Mouse (Mus musculus): ENCODE results near the gene Fut2.

The Fut2 gene

DNA sequence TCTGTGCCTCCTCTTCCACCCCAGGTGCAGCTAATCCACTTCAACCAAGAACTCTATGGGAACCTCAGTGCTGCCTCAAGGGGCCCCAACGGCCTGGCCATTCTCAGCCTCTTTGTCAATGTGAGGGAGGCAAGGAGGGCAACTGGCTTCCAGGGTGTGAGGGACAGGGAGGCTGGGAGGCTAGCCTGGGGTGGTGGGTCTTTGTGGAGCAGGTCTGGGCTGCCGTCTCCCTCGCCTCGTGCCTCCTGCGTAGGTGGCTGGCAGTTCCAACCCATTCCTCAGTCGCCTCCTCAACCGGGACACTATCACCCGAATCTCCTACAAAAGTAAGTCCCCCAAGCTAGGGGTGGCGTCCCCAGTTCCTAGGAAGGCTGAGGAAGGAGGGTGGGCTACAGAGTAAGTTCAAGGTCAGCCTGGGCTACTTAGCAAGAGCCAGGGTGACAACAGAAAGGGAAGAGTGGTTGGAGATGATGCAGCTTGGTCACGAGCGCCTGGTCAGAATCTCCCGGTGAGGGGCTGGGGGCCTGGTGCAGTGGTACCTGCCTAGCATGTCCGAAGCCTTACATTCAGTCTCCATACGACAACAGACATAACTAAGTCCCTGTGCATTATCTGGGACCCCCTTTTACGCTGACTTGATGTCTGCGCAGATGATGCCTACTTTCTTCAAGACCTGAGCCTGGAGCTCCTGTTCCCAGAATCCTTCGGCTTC lies 36.8 kb upstream of the Fut2 start:
- DNase-seq (ENCODE audit: low read depth, low spot score), result no peak

DNA sequence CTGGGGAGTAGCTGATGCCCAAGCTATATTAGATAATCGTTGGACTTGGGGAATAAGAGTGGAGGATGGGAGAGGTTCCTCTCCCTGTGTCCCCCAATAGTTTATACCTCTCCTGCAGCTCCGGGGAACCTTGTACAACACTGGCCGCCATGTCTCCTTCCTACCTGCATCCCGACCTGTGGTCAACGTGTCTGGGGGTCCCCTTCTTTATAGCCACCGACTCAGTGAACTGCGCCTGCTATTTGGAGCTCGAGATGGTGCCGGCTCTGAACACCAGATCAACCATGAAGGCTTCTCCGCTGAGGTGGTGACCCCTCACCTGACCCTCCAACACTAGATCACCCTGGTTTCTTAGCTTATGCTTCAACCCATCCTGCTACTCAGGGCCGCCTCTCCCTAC lies 36.1 kb upstream of the Fut2 start:
- DNase-seq (ENCODE audit: low read depth, low spot score), result no peak

DNA sequence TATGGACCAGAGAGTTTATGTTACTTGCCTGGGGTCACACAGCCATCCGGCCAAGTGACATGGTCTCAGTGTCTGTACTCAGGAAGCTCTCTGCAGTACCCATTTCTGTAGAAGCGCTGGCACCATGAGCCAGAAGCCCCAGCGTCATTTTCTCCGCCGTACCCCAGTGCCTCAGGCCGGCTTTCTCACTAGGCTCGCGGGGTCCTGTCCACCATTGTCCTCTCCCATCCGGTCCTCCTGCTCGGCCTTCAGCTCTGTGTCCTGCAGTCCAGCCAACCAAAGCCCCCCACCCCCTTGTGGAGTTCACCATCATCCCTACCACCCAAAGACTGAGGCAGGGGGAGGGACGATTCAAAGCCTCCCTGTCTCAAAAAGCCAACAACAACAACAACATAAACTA lies 35.4 kb upstream of the Fut2 start:
- no peak for DNase-seq (ENCODE audit: low read depth, low spot score)

DNA sequence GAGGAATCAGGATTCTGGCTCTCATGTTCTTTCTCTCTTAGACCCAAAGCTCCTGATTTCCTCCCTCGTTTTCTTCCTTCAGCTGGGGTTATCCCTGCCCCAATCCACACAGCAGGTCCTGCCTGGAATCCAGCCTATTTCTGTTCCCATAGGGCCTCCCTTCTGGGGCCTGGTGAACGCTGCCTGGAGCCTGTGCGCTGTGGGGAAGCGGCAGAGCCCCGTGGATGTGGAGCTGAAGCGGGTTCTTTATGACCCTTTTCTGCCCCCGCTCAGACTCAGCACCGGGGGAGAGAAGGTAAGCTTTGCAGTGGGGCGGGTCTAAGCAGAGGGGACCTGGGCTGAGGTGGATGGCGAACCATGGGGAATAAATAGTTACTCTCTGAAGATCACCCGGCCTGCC lies 34.9 kb upstream of the Fut2 start:
- DNase-seq (ENCODE audit: low read depth, low spot score), result no peak

DNA sequence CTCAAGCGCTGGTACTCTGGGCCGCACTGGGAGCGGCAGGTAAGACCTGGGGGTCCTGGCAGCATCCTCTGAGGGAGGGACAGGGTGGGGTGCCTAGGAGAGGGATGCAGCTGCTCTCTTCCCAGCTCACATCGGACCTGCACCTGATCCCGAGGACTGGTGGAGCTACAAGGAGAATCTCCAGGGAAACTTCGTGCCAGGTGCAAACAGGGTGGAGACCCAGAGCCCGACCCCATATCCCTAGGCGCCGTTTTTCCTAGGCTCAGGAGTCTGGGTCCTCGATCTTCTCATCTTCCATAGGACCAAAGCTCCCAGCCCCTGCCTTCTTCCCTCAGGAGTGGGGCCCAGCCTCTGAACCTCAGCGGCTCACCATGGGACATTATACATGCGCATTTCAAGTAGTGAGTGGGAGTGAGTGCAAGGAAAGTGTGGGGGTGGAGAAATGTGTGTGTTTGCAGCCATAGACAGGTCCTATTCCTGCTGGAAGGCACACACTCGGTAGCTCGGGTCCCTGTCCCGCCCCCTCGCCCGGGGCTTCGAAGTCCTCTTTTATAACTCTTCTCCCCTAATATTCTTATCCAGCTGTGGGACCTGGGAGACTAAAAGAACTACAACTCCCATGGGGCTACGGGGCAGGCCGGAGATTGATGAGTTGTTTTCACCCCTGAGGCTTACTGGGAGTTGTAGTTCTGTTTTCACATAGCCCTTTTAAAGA lies 34.3 kb upstream of the Fut2 start:
- peak; percentile 94 for DNase-seq (ENCODE audit: low read depth, low spot score)

DNA sequence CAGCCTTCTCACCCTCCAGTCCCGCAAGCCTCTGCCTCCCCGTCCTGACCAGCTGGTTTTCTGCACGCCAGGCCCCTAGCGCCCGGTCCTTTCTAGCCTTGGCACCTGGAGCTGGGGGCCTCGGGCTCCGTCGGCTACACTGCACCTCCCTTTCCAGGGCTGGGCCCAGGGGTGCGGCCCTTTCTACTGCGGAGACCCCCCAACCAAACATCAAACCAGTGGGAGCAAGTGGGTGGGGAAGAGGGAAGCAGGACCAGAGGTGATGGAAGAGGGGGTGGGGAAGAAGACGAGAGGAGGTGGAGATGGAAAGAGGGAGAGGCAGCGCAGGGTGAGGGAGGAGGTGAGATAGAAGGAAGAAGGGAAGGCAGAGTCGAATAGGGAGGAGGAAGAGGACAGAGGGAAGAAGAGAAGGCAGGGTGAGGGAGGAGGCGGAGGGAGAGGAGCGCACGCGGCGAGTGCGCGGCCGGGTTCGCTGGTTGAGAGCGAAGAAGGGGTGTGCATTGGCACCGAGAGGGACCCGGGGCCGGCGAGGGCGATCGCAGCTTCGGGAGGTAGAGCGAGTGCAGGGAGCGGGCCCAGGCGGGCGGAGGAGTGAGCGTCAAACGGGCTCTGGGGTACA lies 33.4 kb upstream of the Fut2 start, which contains the start of gene Car11:
Gene Car11 (plus strand): TSS at position 321 of the 619 bp plus-strand sequence.
- peak; percentile 78 for DNase-seq (ENCODE audit: low read depth, low spot score)

DNA sequence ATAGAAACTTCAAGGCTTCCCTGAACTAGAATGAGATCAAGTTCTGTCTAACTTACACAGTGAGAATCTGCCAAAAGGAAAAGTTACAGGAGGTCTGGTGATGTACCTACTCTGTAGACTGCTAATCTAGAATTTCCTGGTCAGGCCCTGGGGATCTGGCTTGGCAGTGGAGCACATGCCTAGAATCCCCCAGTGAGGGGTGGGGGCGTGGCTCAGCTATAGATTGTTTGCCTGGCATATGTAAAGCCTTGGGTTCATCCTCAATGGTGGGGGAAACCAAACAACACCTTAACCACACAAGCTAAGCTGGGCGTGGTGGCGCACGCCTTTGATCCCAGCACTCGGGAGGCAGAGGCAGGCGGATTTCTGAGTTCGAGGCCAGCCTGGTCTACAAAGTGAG lies 31.7 kb upstream of the Fut2 start:
- no peak for DNase-seq (ENCODE audit: low read depth, low spot score)

DNA sequence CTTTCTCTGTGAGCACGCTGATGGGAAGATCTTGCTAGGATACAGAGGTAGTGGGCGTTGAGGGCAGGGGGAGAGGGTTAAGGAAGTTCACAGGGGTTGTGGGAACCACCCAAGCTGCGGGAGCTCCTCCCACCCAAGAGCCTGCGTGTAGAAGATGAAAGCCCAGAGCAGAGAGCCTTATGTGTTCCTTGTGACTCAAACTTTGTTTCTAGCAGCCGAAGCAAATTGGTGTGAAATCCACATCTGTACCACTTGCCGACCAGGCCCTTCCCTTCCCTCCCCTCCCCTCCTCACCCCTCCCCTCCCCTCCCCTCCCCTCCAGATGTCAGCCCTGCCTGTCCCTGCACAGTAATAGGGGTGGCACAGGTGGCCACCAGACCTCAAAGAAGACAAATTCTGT lies 28.9 kb upstream of the Fut2 start:
- no peak for DNase-seq (ENCODE audit: low read depth, low spot score)

DNA sequence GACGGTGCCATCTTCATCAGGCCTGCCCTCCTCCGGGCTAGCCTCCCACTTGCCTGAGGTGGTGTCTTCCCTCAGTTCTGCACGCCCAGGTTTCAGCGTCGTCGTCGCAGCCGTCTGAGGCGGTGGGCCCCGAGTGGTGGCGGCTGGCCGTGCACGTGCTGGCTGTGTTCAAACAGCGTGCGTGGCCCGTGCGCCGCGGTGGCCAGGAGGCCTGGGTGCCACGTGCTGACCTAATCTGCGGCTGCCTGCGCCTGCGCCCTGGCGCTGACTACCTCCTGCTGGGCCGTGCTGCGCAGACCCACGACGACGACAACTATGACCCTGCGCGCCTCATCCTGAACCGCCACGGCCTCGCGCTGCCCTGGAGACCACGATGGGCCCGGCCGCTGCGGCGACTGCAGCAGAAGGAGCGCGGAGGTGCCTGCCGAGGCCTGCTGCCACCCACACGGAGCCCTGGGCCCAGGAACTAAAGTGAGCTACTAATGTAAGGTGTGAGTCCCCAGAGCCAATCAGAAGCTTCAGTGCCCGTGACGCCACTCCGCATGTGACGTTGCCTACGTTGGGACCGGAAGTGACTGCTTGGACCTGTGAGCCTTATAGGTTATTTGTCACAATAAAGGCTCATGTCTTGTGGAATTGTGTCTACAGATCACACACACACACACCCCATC lies 27.9 kb upstream of the Fut2 start, which contains the start of gene Sec1:
Gene Sec1 (minus strand): TSS at position 482 of the 671 bp plus-strand sequence.
- DNase-seq (ENCODE audit: low read depth, low spot score), result no peak

DNA sequence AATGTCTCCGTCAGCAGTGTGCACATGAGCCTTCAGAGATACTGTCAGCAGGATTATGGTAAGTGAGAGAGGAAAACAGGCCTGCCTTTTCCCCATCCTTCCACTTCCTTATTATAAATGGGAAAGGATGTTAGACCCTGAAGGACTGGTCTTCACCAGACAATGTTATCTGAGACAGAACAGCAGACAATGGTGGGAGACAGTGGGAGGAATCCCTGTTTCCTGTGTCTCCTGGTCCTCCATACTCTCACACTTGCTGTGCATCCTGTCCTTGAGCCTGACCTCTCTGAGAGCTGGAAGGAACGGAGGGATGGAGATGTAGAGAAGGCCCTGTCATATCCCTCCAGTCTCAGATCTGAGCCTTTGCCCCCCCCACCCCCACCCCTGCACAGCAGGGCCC lies 26.2 kb upstream of the Fut2 start:
- no peak for DNase-seq (ENCODE audit: low read depth, low spot score)

DNA sequence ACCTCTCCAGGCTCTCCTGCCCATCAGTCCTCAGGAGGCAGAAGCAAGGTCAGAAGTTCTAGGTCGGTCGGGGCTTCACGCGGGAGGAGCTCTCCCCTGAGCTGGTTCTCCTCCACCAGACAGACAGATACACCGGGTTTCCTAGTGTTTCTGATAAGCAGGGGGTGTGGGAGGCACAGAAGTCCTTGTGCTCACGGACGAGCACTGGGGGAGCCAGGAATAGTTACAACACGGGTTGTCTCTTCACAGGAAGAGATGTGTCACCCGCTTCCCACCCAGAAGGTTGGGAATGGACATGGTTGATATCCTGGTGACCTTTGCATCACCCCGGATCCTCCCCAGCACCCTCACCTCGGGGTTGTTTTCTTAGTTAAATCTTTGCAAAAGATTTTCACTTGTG lies 23.6 kb upstream of the Fut2 start:
- no peak for DNase-seq (ENCODE audit: low read depth, low spot score)

DNA sequence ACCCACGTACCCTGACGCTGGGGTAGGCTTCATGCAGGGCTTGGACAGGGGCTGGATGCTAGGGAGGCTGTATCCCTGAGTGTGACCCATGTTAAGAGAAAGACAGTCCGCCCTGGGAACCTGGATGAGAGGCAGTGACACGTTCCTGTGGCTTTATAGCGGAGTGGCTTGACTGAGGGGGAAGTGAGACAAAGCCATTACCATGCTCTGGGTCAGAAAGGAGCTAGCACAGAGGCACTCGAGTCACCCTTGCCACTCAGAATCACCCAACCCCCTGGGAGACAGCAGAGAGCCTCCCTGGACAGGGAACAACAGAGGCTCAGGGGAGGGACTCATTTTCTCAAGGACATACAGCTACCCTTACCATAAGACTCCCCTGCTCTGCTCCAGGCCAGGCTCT lies 22.9 kb upstream of the Fut2 start:
- DNase-seq (ENCODE audit: low read depth, low spot score), result no peak

DNA sequence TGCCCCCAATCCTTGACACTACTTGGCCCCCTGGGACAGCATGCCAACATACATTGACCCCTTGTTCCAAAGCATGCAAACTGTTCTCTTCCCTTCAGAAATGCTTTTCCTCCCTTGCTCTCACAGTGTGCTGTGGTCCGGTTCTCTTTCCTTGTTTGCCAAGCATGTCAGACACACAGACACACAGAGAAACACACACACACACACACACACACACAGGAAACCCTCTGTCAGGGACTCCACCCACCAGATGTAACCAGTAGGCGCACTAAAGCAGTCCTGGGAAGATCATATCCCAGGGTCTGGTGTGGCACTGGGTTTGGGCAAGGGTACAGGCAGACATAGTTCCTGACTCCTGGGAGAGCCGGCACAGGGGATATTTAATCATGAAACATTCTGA lies 20.6 kb upstream of the Fut2 start:
- DNase-seq (ENCODE audit: low read depth, low spot score), result no peak

DNA sequence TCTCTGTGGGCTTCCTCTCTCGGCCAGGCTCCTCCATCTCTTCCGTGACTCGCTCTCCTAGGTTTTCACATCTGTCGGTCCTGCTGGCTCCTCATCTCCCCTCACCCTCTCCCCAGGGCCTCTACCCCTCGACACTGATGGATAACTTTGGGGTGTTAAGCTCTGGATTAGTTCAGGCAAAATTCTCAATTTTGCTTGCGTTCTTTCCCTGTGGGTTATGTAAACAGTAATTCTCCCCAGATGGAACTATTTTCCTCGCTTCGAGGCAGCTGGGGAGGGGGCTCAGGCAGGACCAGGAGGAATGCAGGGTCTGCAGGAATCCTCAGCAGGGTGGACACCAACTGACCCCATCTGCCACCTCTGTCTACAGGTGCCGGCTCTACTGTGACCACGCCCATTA lies 19.6 kb upstream of the Fut2 start:
- no peak for DNase-seq (ENCODE audit: low read depth, low spot score)

DNA sequence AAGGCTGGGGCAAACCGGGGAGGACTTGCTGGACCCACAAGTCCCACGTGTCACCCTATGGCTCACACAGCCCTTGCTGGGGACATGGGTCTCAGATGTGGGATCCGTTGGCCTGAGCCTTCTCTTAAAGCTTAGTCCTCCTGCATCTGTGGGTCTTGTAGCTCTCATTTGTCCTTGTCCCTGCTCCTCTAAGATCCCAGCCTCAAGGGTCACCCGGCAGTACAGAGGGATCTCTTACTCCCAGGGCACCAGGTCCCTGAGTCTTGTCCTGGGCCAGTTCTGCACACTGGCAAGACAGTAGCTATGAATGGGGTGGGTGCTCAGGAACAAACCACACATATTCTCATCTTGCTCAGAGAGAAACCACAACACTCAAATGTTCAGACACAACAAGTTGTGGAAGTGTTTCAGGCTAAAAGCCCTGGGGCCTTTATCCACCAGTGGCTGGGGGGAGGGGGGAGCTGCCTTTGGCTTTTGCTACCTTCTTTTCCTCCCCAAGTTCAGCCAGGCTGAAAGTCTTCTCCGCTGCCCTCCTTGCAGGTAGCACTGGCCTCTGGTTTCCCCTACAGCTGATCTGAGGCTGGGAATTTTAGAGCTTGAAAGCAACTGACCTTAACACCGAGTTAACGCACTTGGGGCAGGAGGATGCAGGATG lies 17.3 kb upstream of the Fut2 start, which contains the start of gene Ntn5:
Gene Ntn5 (plus strand): TSS at position 627 of the 655 bp plus-strand sequence.
- no peak for DNase-seq (ENCODE audit: low read depth, low spot score)

DNA sequence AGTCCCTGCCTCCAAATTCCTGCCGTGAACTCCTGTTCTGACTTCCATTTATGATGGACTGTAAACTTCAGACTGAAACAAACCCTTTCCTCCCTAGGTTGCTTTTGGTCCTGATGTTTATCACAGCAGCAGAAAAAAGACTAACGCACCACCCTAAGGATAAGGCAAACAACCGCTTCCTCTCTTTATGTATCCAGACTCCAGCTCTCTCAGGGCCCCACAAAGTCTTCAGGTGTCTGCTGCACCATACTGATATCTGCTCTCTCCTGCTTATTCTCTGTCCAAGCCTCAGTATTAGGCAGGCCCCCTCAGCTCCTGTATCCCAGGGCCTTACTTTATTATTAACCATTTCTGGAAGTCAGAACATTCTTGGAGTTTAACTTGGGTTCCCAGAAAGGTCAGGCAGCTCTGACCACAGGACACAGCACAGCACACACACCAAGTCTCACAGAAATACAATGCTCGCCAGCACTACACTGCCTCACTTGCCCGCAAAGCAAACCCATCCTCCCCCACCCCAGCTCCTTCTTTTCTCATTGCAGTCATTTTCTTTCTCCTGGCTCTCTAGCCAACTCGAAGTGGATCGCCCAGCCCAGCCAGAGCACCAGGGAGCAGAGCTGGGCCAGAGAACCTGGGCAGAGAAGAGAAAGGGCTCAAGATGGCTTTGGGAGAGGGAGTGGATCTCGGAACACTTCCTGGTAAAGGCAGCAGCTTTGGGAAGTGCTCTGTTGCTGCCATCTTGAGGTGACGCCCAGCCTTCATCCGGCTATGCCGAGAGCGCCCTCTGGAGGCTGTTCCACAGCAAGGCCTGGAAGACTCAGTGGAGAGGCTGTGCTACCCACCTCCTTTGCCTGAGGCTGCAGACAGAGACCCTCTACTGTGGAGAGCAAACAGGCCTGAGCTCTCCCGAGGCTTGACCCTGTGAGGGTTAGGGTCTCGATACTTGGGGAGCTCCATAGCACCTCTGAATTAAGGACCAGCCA lies 16.2 kb upstream of the Fut2 start:
- peak; percentile 96 for DNase-seq (ENCODE audit: low read depth, low spot score)

DNA sequence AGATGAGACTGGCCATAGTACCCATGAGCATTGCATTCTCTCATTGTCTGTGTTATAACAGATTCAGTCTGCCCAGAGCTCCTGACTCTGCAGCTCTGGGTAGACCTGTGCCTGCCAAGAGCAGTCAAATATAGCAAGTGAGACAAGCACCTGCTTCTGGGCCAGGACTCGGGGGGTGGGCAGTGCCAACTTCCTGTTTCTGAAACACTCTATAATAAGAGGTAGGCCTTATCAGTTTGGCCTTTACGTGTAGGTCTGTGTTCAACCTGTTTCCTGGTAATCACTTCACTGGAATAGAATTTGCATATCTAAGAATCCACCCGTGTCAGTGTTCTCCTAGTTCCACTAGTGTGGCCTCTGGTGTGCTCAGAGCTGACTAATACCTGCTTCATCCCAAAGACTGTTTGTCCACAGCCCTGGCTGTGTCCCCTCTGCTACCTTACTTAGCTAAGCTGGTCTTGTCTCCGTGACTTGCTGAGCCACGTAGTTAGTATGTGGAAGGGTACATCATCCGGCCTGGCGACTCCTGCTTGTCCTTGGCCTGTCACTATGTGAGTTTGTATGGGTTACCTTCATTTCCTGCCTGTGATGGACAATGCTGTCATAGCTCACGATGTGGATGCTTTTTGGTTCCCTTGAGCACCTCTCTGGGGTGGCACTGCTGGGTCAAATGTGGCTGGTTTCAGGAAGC lies 15.0 kb upstream of the Fut2 start:
- DNase-seq (ENCODE audit: low read depth, low spot score), result peak; percentile 81

DNA sequence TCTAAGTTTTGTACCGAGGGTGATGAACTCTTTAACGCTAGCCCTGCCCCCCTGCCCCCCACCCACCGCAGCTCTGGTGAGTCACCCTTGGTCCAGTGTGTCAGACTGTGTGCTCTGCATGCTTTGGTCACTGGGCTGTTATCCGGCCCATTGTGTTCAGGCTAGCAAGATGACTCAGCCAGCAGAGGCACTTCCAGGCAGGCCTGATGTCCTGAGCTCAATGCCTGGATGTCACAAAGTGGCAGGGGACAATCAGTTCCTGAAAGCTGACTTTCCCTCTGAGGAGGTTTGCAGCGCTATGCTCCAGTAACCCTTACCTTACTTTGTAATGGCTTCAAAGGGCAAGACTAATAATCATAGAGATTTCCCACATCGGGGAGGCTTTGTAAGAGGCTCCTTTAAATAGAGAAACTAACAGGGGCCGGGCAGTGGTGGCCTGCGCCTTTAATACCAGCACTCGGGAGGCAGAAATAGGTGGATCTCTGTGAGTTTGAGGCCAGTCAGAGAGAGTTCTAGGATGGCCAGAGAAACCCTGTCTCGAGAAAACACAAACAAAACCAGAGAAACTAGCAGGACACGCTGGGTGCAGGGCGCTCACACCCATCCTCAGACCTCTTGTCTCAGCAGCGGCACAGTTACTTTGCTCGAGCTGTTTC lies 13.9 kb upstream of the Fut2 start:
- peak; percentile 63 for DNase-seq (ENCODE audit: low read depth, low spot score)

DNA sequence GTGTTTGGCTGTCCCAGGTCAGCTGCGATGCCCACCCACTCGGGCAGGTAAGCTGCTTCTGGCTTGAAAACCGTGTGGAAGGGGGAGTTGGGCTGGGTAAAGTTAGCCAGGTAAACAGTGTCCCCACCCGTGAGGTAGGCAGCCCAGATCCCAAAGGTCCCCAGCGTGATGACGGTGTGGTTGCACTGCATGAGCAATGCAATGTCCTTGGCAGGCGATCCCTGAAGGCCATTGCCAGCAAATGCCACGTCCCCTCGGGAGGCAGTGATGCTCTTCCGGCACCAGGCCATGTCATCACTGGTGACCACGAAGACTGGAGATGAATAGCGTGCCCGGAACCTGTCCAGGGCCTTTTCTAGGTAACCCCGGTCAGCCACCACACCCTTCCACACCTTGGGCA lies 12.3 kb upstream of the Fut2 start:
- DNase-seq (ENCODE audit: low read depth, low spot score), result no peak
